Mouse (Mus musculus) spleen, adult 2 months (tissue): ENCODE measurements at regions not wholly inside any gene's neighbourhood (a gene's known extent, or its start where the extent isn't known, plus 50 kb on each side); places are given as distances from the start of the nearest gene placed in this dataset.

Experiments used
- CTCF ChIP-seq: fragments of 200-500 bp; IDR thresholded peaks from 2 replicates; pipeline ENCODE4 v1.5.1; 2011; ENCODE audit warnings: mild to moderate bottlenecking, inconsistent platforms; ENCODE audit not compliant: insufficient read depth, insufficient read length, insufficient replicate concordance; ENCODE audit errors: extremely low read depth
- POLR2A ChIP-seq: fragments of 200-500 bp; IDR thresholded peaks from 2 replicates; pipeline ENCODE4 v1.6.1; 2011; ENCODE audit warnings: low read depth, low read length, inconsistent platforms

- TF ChIP-seq POLR2A, result no peak
- no peak for TF ChIP-seq CTCF
Observed at GRCm38 (mm10) chr12:71561259-71561658, 251.6 kb downstream of the Dact1 start.
